Mouse (Mus musculus) CH12.LX (cell line): ENCODE data around the gene Tgfbr3. TPM values are rescaled to one million over a fixed set of nuclear protein-coding genes. Genes with fewer than 3 reads are reported as not detected.

Experiments used
- DNase-seq: peaks from one replicate; pipeline ENCODE4 v3.0.0-alpha.2; 2013; ENCODE audit errors: extremely low read depth
- H3K27ac ChIP-seq: 2 replicates; pipeline ENCODE4 v1.5.1; 2012; ENCODE audit warnings: low read depth, mild to moderate bottlenecking, control low read depth, moderate library complexity; ENCODE audit not compliant: insufficient read depth
- H3K27me3 ChIP-seq: replicated peaks from 2 replicates; pipeline ENCODE3; 2012; ENCODE audit warnings: inconsistent platforms
- H3K36me3 ChIP-seq, 2 experiments: replicated peaks in 1 of 2; 2 replicates each; pipeline versions ENCODE3 to v1.6.1; 2012; ENCODE audit warnings: inconsistent platforms in 1 of 2, low read length in 1 of 2, mild to moderate bottlenecking in 1 of 2, mixed read lengths in 1 of 2, moderate library complexity in 1 of 2; ENCODE audit not compliant: control insufficient read depth in 1 of 2, insufficient read depth in 1 of 2
- H3K4me1 ChIP-seq, 2 experiments: 2 replicates each; pipeline ENCODE4 v1.6.1; 2012; ENCODE audit warnings: inconsistent platforms in 1 of 2, moderate library complexity in 1 of 2; ENCODE audit not compliant: insufficient read depth in 2 of 2, control insufficient read depth in 1 of 2
- H3K4me2 ChIP-seq: 2 replicates; pipeline ENCODE4 v1.6.1; 2012; ENCODE audit warnings: low read depth, mild to moderate bottlenecking, control low read depth; ENCODE audit not compliant: poor library complexity, insufficient read depth, severe bottlenecking
- H3K4me3 ChIP-seq, 3 experiments: fragments of 150-350 bp in 1 of 3; sonication (generic) in 1 of 3; replicated peaks in 1 of 3; 2 replicates each; pipeline versions ENCODE3 to v1.5.1; 2011 to 2012; ENCODE audit warnings: low read depth in 2 of 3, low read length in 2 of 3, mild to moderate bottlenecking in 2 of 3, moderate library complexity in 2 of 3, control low read depth in 1 of 3, improper control_type of control experiment in 1 of 3, inconsistent platforms in 1 of 3, mixed read lengths in 1 of 3; ENCODE audit not compliant: poor library complexity in 1 of 3
- H3K79me2 ChIP-seq: replicated peaks from 2 replicates; pipeline ENCODE4 v1.6.1; 2012; ENCODE audit warnings: mild to moderate bottlenecking, moderate library complexity; ENCODE audit not compliant: control insufficient read depth, poor library complexity, insufficient read depth, severe bottlenecking; ENCODE audit errors: extremely low read depth
- H3K9ac ChIP-seq: 2 replicates; pipeline ENCODE4 v1.6.1; 2012; ENCODE audit warnings: low read depth, mild to moderate bottlenecking, control low read depth, moderate library complexity; ENCODE audit not compliant: insufficient read depth
- H3K9me3 ChIP-seq: replicated peaks from 2 replicates; pipeline ENCODE3; 2012; ENCODE audit warnings: low read length, inconsistent platforms, mixed read lengths
- BHLHE40 ChIP-seq: IDR thresholded peaks from 2 replicates; pipeline ENCODE4 v1.6.1; 2011; ENCODE audit warnings: mild to moderate bottlenecking, low read depth, low read length, improper control_type of control experiment
- CHD2 ChIP-seq: IDR thresholded peaks from 2 replicates; pipeline ENCODE4 v1.6.1; 2011; ENCODE audit warnings: low read length, improper control_type of control experiment
- CTCF ChIP-seq, 2 experiments: IDR thresholded peaks in 1 of 2; conservative IDR thresholded peaks in 1 of 2; 2 replicates each; pipeline ENCODE4 v1.5.1; 2011 to 2012; ENCODE audit warnings: low read depth in 2 of 2, low read length in 2 of 2, improper control_type of control experiment in 1 of 2, inconsistent platforms in 1 of 2, mild to moderate bottlenecking in 1 of 2, moderate library complexity in 1 of 2
- E2F4 ChIP-seq: IDR thresholded peaks from 2 replicates; pipeline ENCODE4 v1.6.1; 2011; ENCODE audit warnings: low read depth, low read length, improper control_type of control experiment; ENCODE audit not compliant: insufficient replicate concordance
- ELF1 ChIP-seq: IDR thresholded peaks from 2 replicates; pipeline ENCODE4 v1.6.1; 2014; ENCODE audit warnings: low read depth, mild to moderate bottlenecking, inconsistent platforms, low read length, improper control_type of control experiment
- IRF4 ChIP-seq: IDR thresholded peaks from 2 replicates; pipeline ENCODE4 v1.6.1; 2014; ENCODE audit warnings: low read depth, mild to moderate bottlenecking, inconsistent platforms, low read length, improper control_type of control experiment
- MXI1 ChIP-seq: IDR thresholded peaks from 2 replicates; pipeline ENCODE4 v1.6.1; 2011; ENCODE audit warnings: mild to moderate bottlenecking, low read depth, low read length, improper control_type of control experiment
- NRF1 ChIP-seq: IDR thresholded peaks from 2 replicates; pipeline ENCODE4 v1.6.1; 2014; ENCODE audit warnings: low read depth, mild to moderate bottlenecking, inconsistent platforms, low read length, improper control_type of control experiment, moderate library complexity
- POLR2AphosphoS2 ChIP-seq: IDR thresholded peaks from 2 replicates; pipeline ENCODE4 v1.6.1; 2011; ENCODE audit warnings: low read depth, low read length, improper control_type of control experiment
- RAD21 ChIP-seq: IDR thresholded peaks from 2 replicates; pipeline ENCODE4 v1.6.1; 2011; ENCODE audit warnings: low read depth, mild to moderate bottlenecking, low read length, improper control_type of control experiment, moderate library complexity
- RCOR1 ChIP-seq: conservative IDR thresholded peaks from 2 replicates; pipeline ENCODE4 v1.6.1; 2012; ENCODE audit warnings: low read depth, mild to moderate bottlenecking, inconsistent platforms, low read length, improper control_type of control experiment
- SMC3 ChIP-seq: IDR thresholded peaks from 2 replicates; pipeline ENCODE4 v1.6.1; 2011; ENCODE audit warnings: low read depth, low read length, improper control_type of control experiment
- UBTF ChIP-seq: IDR thresholded peaks from 2 replicates; pipeline ENCODE4 v1.6.1; 2012; ENCODE audit warnings: low read depth, mild to moderate bottlenecking, inconsistent platforms, low read length, improper control_type of control experiment, moderate library complexity
- USF1 ChIP-seq: IDR thresholded peaks from 2 replicates; pipeline ENCODE4 v1.6.1; 2014; ENCODE audit warnings: low read depth, mild to moderate bottlenecking, inconsistent platforms, low read length, improper control_type of control experiment
- USF2 ChIP-seq: conservative IDR thresholded peaks from 2 replicates; pipeline ENCODE4 v1.6.1; 2011; ENCODE audit warnings: low read depth, low read length, improper control_type of control experiment
- ZKSCAN1 ChIP-seq: IDR thresholded peaks from 2 replicates; pipeline ENCODE4 v1.6.1; 2012; ENCODE audit warnings: low read depth, inconsistent platforms, low read length, improper control_type of control experiment, borderline replicate concordance
- ZNF384 ChIP-seq: IDR thresholded peaks from 2 replicates; pipeline ENCODE4 v1.6.1; 2012; ENCODE audit warnings: low read depth, low read length, improper control_type of control experiment, inconsistent platforms
- dilution Hi-C: fragments of 300-500 bp; cut with MboI; formaldehyde crosslinking; loops from 2 replicates; pipeline ENCODE4 v1.14.3; 2020; ENCODE audit warnings: low sequenced_read_pairs; ENCODE audit not compliant: extremely low pct_unique_long_range_greater_than_20kb, extremely low pct_ligation_motif_present
- in situ Hi-C: fragments of 300-500 bp; cut with MboI; formaldehyde crosslinking; loops from 3 replicates; pipeline ENCODE4 v1.14.3; 2019; ENCODE audit warnings: low sequenced_read_pairs, low pct_ligation_motif_present, low pct_unique_long_range_greater_than_20kb, mixed read lengths
- polyA plus RNA-seq: library from polyadenylated mRNA; unstranded; fragments of >175 nt; gene quantifications from 2 replicates; pipeline ENCODE4 v1.2.1, GENCODE M21; 2012; ENCODE audit warnings: low read depth; ENCODE audit not compliant: insufficient read length
- total RNA-seq, 2 experiments: library from RNA; depleted of rRNA; stranded (reverse); fragments of 300-350 nt in 1 of 2; fragments of >200 nt in 1 of 2; gene quantifications; 2 replicates each; pipeline ENCODE4 v1.2.3; 2012 to 2014

Gene Tgfbr3
- total and polyA plus RNA-seq, 3 experiments, result 0.13 to 0.46 (median 0.30) TPM

DNA sequence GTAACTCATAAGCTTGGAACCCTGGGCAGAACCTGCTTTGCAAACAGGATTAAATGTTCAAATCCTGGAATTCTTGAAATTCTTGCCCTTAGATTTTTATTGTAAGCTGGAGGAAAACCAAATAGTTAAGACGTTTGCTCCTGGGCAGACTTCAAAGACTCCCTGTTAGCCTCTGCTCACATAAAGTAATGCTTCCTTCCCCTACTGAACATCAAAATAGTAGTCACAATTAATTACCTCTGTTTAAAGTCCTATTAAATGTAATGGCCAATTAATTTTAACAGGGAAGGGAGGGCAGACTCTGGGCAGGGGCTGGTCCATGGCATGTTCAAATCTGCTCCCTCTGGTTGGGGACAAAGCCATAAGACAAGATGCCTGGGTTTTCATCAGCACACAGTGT lies 49.2 kb downstream of the Tgfbr3 start:
- no peak for TF ChIP-seq IRF4
- TF ChIP-seq CHD2, result no peak
- no peak for TF ChIP-seq RAD21
- TF ChIP-seq USF1, result no peak
- no peak for TF ChIP-seq MXI1
- no peak for TF ChIP-seq ELF1
- TF ChIP-seq USF2, result no peak
- TF ChIP-seq CTCF (conservative IDR thresholded peaks at IDR 0.05 in 1 of 2, IDR thresholded peaks at IDR 0.05 in 1 of 2; ENCODE audit: low read depth in 2 of 2, low read length in 2 of 2), result no peak
- TF ChIP-seq SMC3, result no peak
- no peak for TF ChIP-seq RCOR1
- no peak for TF ChIP-seq BHLHE40
- TF ChIP-seq ZNF384, result no peak
- no peak for TF ChIP-seq NRF1
- TF ChIP-seq UBTF, result no peak
- no peak for TF ChIP-seq ZKSCAN1
- no peak for TF ChIP-seq E2F4
- no peak for DNase-seq
- Histone ChIP-seq H3K27me3 (no peaks in the 10 kb centered on the region), H3K4me3 (no peak overlapping the region), H3K4me1 (peaks cover 1 to 3% of the 10 kb centered on the region in 2 experiments; a peak in 3 of 4 replicates), H3K9me3 (no peaks in the 10 kb centered on the region), H3K9ac (no peak overlapping the region), H3K79me2 (no peaks in the 10 kb centered on the region), H3K27ac (no peak overlapping the region), H3K4me2 (no peak overlapping the region), H3K36me3 (no peaks in the 10 kb centered on the region)
- dilution Hi-C loops (no loop called here), in situ Hi-C loops (no loop called here)

DNA sequence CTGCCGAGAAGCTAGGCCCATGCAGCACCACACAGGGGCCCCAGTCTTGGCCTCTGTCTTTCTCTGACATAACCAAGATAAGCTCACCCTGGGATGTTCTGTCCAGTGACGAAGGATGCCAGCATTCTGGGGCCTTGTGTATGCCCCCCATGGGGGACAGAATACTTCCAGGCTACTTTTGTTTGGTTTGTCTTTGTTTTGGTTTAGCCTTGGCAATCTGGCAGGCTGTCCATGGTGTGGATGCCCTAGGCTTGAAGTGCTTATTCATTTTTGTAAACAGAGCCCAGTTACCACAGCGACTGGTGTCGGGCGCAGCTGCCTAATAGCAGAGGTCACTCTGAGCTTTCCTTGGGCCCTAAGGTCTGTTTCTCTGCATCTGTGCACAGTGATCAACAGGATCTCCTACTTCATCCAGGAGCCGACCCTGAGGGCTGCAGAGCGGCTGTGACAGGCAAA lies 51.4 kb downstream of the Tgfbr3 start:
- dilution Hi-C loops (no loop called here), in situ Hi-C loops (no loop called here)
- Histone ChIP-seq H3K27ac (no peak overlapping the region), H3K36me3 (no peaks in the 10 kb centered on the region), H3K4me1 (peaks cover 8% of the 10 kb centered on the region in 2 experiments), H3K79me2 (no peaks in the 10 kb centered on the region), H3K9ac (no peak overlapping the region), H3K4me2 (no peak overlapping the region), H3K4me3 (no peak overlapping the region), H3K27me3 (no peaks in the 10 kb centered on the region), H3K9me3 (no peaks in the 10 kb centered on the region)
- TF ChIP-seq CTCF (conservative IDR thresholded peaks at IDR 0.05 in 1 of 2, IDR thresholded peaks at IDR 0.05 in 1 of 2; ENCODE audit: low read depth in 2 of 2, low read length in 2 of 2) (no peak), ZNF384 (no peak), USF1 (no peak), POLR2AphosphoS2 (no peak)
- DNase-seq, result no peak
